Mouse (Mus musculus) midbrain, embryonic 16.5 days (tissue): ENCODE measurements around the gene Yaf2. TPM values are rescaled to one million over a fixed set of nuclear protein-coding genes. Genes with fewer than 3 reads are reported as not detected.

Source experiments
- ATAC-seq: fragments of 200-750 bp; cut with Nextera tagmentation; 2 replicates; pipeline ENCODE4 v1.8.0; 2017; ENCODE audit warnings: moderate TSS enrichment
- H3K27ac ChIP-seq: fragments of 300-500 bp; sonication (generic); 2 replicates; pipeline ENCODE4 v1.5.1; 2014; ENCODE audit warnings: mild to moderate bottlenecking, low read length, mixed read lengths
- H3K27me3 ChIP-seq: fragments of 300-500 bp; sonication (generic); 2 replicates; pipeline ENCODE4 v1.6.1; 2014; ENCODE audit warnings: low read depth, low read length, mixed read lengths; ENCODE audit not compliant: control insufficient read depth, insufficient read depth
- H3K36me3 ChIP-seq: fragments of 300-500 bp; sonication (generic); 2 replicates; pipeline ENCODE4 v1.6.1; 2014; ENCODE audit warnings: mild to moderate bottlenecking, low read length, moderate library complexity, mixed read lengths; ENCODE audit not compliant: control insufficient read depth, insufficient read depth
- H3K4me1 ChIP-seq: fragments of 300-500 bp; sonication (generic); 2 replicates; pipeline ENCODE4 v1.6.1; 2014; ENCODE audit warnings: mild to moderate bottlenecking, low read length, mixed read lengths; ENCODE audit not compliant: control insufficient read depth, insufficient read depth
- H3K4me2 ChIP-seq: fragments of 300-500 bp; sonication (generic); 2 replicates; pipeline ENCODE4 v1.6.1; 2014; ENCODE audit warnings: mild to moderate bottlenecking, low read length, mixed read lengths
- H3K4me3 ChIP-seq: fragments of 300-500 bp; sonication (generic); 2 replicates; pipeline ENCODE4 v1.5.1; 2014; ENCODE audit warnings: low read depth, mild to moderate bottlenecking, low read length, moderate library complexity, mixed read lengths
- H3K9ac ChIP-seq: fragments of 300-500 bp; sonication (generic); 2 replicates; pipeline ENCODE4 v1.6.1; 2014; ENCODE audit warnings: low read depth, low read length, mixed read lengths
- H3K9me3 ChIP-seq: fragments of 300-500 bp; sonication (generic); replicated peaks from 2 replicates; pipeline ENCODE4 v1.6.1; 2014; ENCODE audit warnings: mild to moderate bottlenecking, low read length, mixed read lengths; ENCODE audit not compliant: control insufficient read depth, poor library complexity, severe bottlenecking
- WGBS: fragments of 180-500 bp; shearing (Covaris S2); extraction: QIAGEN DNeasy Blood & Tissue Kit; methylation state at CpG from one replicate; pipeline ENCODE4 v1.1.7; 2014; 5-methylcytosine and 5-hydroxymethylcytosine counted together
- polyA plus RNA-seq: library from polyadenylated mRNA; unstranded; fragments of >200 nt; fragmentation: Nextera tagmentation; extraction: Ambion mirVana; gene quantifications from 2 replicates; pipeline ENCODE4 v1.2.1, GENCODE M21; 2015

The Yaf2 gene
- polyA plus RNA-seq, 1 experiment from 2014 or later, result 128 TPM

GRCm38 (mm10) chr15:93274679-93275583 is 61.8 kb downstream of the Yaf2 start, which contains the start of gene Gxylt1:
Gene Gxylt1 (minus strand): TSS chr15:93275179.
- 0 out of 2 replicates have a peak, but pooled peaks cover 2% of the 10 kb centered on the region for H3K36me3 ChIP-seq
- H3K4me1 ChIP-seq, result peaks cover 25% of the 10 kb centered on the region
- H3K4me2 ChIP-seq, result peak within 1 kb of the TSS; percentile 90
- peak within 1 kb of the TSS; percentile 63 for H3K4me3 ChIP-seq
- peak within 1 kb of the TSS; percentile 79 for H3K9ac ChIP-seq
- no peaks in the 10 kb centered on the region for H3K27me3 ChIP-seq
- WGBS, result under 1% methylated on average over 47 of the region's 93 CpGs
- peak; percentile 98 for ATAC-seq
- H3K27ac ChIP-seq, result peak within 1 kb of the TSS; percentile 86
- H3K9me3 ChIP-seq, result no peaks in the 10 kb centered on the region

- Histone ChIP-seq H3K4me2 (peak overlapping the region; percentile 90), H3K9me3 (no peaks in the 10 kb centered on the region), H3K36me3 (no peaks in the 10 kb centered on the region), H3K9ac (peak overlapping the region; percentile 79), H3K4me1 (peaks cover 25% of the 10 kb centered on the region), H3K27me3 (no peaks in the 10 kb centered on the region), H3K27ac (peak overlapping the region; percentile 86), H3K4me3 (peak overlapping the region; percentile 63)
- ATAC-seq, result no peak
- 40% methylated on average over 19 of the region's 19 CpGs for WGBS
These were observed 62.7 kb downstream of the Yaf2 start for GRCm38 (mm10) chr15:93273788-93274678.

GRCm38 (mm10) chr15:93272948-93273347 is 63.8 kb downstream of the Yaf2 start:
- WGBS, result 92% methylated on average over 9 of the region's 9 CpGs
- Histone ChIP-seq H3K4me2 (peak overlapping the region; percentile 8; the same call in 1 of the 2 replicates), H3K4me3 (no peak overlapping the region), H3K27ac (no peak overlapping the region), H3K4me1 (peaks cover 25% of the 10 kb centered on the region), H3K27me3 (no peaks in the 10 kb centered on the region), H3K9me3 (no peaks in the 10 kb centered on the region), H3K9ac (no peak overlapping the region), H3K36me3 (no peaks in the 10 kb centered on the region)
- no peak for ATAC-seq

GRCm38 (mm10) chr15:93270289-93270855 is 66.4 kb downstream of the Yaf2 start:
- Histone ChIP-seq H3K27me3 (no peaks in the 10 kb centered on the region), H3K4me3 (no peak overlapping the region), H3K9me3 (no peaks in the 10 kb centered on the region), H3K27ac (no peak overlapping the region), H3K9ac (no peak overlapping the region), H3K36me3 (no peaks in the 10 kb centered on the region), H3K4me1 (peaks cover 19% of the 10 kb centered on the region), H3K4me2 (no peak overlapping the region)
- 86% methylated on average over 9 of the region's 9 CpGs for WGBS
- no peak for ATAC-seq

- 98% methylated on average over 7 of the region's 7 CpGs for WGBS
- no peak overlapping the region for H3K9ac ChIP-seq
- no peaks in the 10 kb centered on the region for H3K27me3 ChIP-seq
- no peak for ATAC-seq
- no peaks in the 10 kb centered on the region for H3K36me3 ChIP-seq
- H3K27ac ChIP-seq, result no peak overlapping the region
- H3K4me1 ChIP-seq, result peaks cover 19% of the 10 kb centered on the region
- no peak overlapping the region for H3K4me2 ChIP-seq
- H3K4me3 ChIP-seq, result no peak overlapping the region
- H3K9me3 ChIP-seq, result no peaks in the 10 kb centered on the region
These were observed 67.2 kb downstream of the Yaf2 start for GRCm38 (mm10) chr15:93269572-93269971.

GRCm38 (mm10) chr15:93268001-93268400 is 68.7 kb downstream of the Yaf2 start:
- ATAC-seq, result no peak
- WGBS, result 100% methylated on average over 1 of the region's 1 CpGs
- no peaks in the 10 kb centered on the region for H3K36me3 ChIP-seq

GRCm38 (mm10) chr15:93267479-93267878 is 69.3 kb downstream of the Yaf2 start:
- H3K36me3 ChIP-seq, result no peaks in the 10 kb centered on the region
- H3K4me2 ChIP-seq, result no peak overlapping the region
- no peaks in the 10 kb centered on the region for H3K27me3 ChIP-seq
- ATAC-seq, result no peak
- no peak overlapping the region for H3K27ac ChIP-seq
- 82% methylated on average over 8 of the region's 8 CpGs for WGBS
- no peaks in the 10 kb centered on the region for H3K9me3 ChIP-seq
- H3K9ac ChIP-seq, result no peak overlapping the region
- no peak overlapping the region for H3K4me3 ChIP-seq
- H3K4me1 ChIP-seq, result peaks cover 4% of the 10 kb centered on the region; the same call in 1 of the 2 replicates

More at GRCm38 (mm10) chr15:93268001-93268400, 68.7 kb downstream of the Yaf2 start:
- H3K4me3 ChIP-seq, result no peak overlapping the region
- no peaks in the 10 kb centered on the region for H3K9me3 ChIP-seq
- no peak overlapping the region for H3K4me2 ChIP-seq
- no peak overlapping the region for H3K9ac ChIP-seq
- H3K4me1 ChIP-seq, result peaks cover 9% of the 10 kb centered on the region; the same call in 1 of the 2 replicates
- no peak overlapping the region for H3K27ac ChIP-seq
- no peaks in the 10 kb centered on the region for H3K27me3 ChIP-seq

GRCm38 (mm10) chr15:93266361-93266760 is 70.4 kb downstream of the Yaf2 start:
- ATAC-seq, result no peak
- H3K4me3 ChIP-seq, result no peak overlapping the region
- H3K9me3 ChIP-seq, result no peaks in the 10 kb centered on the region
- 63% methylated on average over 16 of the region's 16 CpGs for WGBS
- H3K36me3 ChIP-seq, result no peaks in the 10 kb centered on the region
- no peak overlapping the region for H3K9ac ChIP-seq
- no peaks in the 10 kb centered on the region for H3K27me3 ChIP-seq
- H3K4me2 ChIP-seq, result no peak overlapping the region
- peaks cover 4% of the 10 kb centered on the region; the same call in 1 of the 2 replicates for H3K4me1 ChIP-seq
- H3K27ac ChIP-seq, result no peak overlapping the region
